Mouse (Mus musculus) v-Abl transformed pro-B cells (cell line): ENCODE data around the gene Zfp148.
"Not testable (repeated sequence)": the region's sequence is repeated elsewhere in the genome, so short reads cannot be mapped to it uniquely, and the experiment has no call there.

Source experiments
- in situ Hi-C, 2 experiments: fragments of 400-800 bp; cut with MboI; formaldehyde crosslinking; loops; one replicate each; pipeline ENCODE4 v1.15.1; 2025; ENCODE audit not compliant: unreplicated experiment in 2 of 2

Gene Zfp148

DNA sequence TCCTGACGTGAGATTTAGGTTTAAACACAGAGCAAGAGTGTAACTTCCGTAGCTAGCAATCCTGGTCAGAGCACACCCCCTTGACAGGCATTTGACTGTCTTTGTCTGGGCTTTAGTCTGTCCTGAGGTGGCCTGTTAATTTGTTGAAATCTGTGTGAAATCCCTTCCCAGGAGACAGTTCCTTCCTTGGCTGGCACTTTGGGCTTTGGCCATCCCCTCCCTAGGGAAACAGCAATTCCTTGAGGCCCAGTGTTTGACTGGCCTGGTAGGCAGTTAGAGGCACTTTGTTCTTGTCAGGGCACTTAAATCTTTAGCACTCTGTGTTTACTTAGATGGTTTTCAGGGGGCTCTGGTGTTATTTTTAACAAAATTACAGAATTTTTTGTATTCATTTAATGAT, 73.7 kb downstream of the Zfp148 start:
- in situ Hi-C loops = no loop called here

DNA sequence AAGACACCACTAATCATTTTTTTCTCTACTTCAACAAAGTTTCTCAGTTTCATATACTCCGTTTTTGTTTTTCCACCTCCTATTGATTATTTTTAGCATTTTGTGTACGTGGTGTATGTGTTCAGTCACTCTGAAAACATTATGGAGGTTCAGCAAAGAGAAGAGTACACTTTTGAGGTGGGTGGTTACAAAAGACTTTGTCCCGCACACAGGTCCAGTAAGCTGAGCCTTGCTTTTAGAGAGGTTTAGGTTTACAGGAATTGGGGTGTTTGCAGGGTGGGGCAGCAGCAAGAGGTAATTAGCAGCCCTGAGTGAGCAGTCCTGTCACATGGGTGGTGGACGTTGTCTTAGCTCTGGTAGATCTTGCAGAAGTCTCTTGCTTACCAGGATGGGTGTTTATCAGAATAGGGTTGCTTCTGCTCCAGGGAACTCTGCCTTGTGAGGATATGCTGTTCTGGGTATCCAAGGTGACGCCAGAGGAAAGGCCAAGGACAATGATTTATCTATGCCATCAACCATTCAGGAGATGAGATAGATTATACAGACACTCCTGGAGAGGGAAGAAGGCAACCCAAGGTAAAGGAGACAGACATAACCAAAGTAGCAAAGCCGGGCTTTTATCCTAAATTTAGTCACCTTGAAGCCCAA, 74.8 kb downstream of the Zfp148 start:
- in situ Hi-C loops = no loop called here

DNA sequence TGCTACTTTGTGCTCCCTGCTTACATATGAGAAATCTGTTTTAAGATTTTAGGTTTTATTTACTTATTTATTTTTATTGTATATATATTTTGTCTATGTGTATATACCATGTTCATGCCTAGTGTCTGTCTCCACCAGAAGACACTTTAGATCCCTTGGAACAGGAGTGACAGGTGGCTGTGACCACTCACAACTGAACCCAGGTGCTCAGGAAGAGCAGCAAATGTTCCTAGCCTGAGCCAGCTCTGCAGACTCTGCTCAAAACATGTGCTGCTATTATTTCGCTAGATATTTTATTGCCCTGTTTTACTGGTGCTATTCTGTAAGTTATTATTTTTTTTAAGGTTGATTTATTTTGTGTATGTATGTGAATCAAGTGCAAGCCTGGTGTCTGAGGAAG, 78.5 kb downstream of the Zfp148 start:
- in situ Hi-C loops = no loop called here

DNA sequence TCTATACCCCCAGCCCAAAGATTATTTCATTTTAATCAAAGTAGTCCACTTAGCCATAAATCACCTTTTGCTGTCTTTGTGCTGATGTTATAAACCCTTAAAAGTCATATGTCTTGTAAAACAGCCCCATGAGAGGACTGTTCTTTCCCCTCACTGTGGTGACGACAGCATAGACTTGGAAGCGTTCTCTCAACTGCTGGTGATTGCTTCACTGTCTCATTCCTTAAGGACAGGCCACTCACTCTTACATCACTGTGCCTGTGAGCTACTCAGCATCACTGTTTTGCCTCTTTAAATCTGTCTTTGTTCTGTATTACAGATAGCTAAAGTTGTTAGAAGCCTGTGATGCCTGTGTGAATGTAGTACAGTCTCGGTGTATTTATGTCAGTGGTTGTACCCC, 80.8 kb downstream of the Zfp148 start:
- in situ Hi-C loops = no loop called here

DNA sequence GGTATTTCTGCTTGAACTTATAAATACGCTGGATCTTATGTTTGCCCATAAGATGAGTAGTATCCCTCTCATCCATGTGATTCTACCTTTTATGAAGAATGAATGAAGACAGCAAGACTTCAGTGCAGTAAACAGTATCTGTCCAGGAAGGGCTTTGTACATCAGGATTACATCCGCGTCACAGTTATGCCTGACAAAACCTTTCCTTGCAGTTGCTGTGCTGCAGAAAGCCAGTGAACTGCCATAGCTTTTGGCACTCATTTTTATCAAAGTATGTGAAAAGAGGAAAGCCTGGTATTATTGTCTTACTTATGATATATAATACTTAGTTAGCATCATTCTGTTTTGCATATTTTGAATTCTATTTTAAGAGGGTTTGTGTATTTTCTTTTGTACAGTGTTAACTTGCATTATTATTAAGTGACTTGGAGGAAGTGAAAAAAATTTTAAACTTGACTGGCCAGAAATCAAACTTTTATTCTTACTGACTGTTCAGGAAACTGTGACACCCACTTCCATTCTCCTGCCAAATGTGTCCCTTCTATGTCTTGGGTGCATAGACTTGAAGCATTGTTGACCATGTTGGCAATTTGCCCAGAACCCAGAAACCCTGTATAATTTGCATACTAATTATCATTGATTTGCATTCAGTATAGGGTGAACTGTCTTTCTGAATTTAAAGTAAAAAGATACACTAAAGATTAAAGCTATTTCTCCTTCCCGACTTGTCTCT, 84.0 kb downstream of the Zfp148 start:
- in situ Hi-C loops = no loop called here

DNA sequence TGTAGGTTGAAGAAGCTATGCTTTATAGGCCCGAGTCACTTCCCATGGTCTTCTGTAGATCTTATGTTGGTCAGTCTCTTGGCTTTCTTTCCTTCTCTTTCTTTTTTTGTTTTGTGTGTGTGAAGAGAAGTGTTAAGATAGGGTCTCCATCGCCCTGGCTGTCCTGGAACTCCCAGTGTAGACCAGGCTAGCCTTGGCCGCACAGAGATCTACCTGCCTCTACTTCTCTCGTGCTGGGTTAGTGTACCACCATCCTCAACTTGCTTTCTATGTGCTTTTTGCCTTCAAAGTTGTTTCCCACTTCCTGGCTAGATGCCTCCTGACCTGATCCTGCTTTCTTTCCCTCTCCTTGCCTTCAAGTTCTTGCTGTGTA, 84.6 kb downstream of the Zfp148 start:
- in situ Hi-C loops = no loop called here

DNA sequence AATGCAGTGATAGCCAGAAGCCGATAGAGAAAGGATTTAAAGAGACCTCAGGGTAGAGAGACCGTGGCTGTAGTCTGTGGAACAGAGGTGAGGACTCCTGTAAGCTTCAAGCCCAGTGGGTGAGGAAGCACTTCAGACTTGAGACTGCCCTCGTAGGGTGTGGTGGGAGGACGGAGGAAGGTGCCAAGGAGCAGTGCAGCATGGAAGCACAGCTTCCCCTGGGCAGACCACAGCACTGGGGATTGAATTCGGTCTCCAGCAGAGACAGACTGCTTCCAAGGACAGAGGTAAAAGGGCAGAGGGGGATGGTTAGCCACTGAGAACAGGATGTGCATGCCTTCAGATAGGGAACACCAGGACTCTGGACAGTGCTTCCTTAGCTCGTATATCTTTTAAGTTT, 86.8 kb downstream of the Zfp148 start:
- in situ Hi-C loops = no loop called here

DNA sequence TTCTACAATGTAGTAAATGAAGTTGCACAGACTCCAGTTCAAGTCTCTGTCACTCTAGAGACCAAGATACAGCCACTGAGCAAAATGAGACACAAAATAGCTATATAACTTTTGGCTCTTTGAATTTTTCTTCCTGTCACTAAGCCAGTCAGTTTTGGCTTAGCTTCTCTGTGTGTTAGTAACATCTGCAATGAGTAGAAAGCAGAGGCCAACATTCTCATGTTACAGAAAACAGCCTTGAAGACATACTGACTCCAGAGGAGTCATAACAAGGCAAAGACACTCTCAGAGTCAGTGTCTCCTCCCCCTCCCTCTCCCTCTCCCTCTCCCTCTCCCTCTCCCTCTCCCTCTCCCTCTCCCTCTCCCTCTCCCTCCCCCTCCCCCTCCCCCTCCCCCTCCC, 89.3 kb downstream of the Zfp148 start:
- in situ Hi-C loops = no loop called here

DNA sequence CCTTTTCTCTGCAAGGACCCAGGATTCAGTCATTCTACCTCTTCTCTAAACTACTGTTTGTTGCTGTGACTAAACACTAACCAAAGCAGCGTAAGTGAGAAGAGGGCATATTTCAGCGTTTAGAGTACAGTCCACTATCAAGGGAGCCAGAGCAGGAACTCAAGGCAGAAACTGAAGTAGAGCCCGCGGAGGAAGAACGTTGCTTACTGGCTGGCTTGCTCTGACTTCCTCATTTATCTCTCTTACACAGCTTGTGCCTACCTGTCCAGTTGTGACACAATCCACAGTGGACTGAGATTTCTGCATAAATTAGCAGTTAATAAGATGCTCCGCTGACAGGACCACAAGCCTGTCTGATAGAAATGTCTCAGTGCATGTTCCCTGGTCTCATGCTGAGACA, 93.7 kb downstream of the Zfp148 start:
- in situ Hi-C loops = no loop called here

DNA sequence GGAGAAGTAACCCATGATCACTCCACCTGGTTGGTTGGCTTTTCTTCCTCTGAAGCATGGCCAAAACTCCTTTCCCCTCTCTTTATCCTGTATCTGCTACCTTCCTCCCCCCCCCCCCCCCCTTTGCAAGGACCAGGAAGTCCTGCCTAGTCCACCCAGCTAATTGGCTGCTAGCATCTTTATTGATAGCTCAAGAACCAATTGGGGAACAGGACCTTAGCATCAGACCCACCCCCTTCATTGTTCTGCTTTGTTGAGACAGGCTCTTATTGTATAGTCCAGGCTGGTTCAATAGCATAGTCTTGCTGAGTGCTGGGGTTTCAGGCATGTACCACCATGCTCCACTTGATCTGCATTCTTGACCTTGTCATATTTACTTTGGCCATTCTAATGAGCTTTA, 99.3 kb downstream of the Zfp148 start:
- in situ Hi-C loops = no loop called here

DNA sequence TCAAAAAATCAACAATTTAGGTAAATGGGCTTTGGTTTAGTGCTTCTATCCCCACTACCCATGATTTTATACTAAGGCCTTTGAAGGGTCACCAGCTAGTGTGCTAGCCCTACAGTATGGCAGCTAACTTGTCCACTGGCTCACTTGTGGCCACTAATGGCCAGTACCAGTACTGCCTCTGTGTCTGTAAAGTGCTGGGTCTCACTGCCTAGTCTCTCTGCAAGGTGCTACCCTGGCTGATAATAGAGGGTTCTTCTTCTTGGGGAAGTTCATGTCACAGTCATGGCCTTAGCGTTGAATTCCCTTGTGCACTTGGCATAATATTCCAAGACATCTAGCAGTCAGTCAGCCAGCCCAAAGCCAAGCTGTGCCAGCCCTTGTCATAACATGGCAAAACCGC, 100.5 kb downstream of the Zfp148 start:
- in situ Hi-C loops = no loop called here

DNA sequence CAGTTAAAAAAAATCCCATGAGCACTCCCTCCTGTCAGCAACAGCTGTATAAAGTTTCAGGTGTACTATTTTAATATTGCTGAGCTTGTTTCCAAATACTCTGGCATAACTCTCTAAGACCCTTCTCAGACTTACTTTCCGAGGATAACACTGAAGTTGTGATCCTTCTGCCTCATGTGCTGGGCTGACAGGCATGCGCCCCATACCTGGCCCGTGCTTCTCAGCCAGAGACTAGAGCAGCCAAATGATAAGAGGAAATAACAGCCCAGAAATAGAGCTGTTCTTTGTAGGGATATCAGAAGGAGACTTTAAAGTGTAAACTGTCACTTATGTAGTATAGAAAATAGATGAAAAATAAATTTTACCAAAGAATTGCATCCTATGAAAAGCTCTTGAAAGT, 101.7 kb downstream of the Zfp148 start:
- in situ Hi-C loops = no loop called here

DNA sequence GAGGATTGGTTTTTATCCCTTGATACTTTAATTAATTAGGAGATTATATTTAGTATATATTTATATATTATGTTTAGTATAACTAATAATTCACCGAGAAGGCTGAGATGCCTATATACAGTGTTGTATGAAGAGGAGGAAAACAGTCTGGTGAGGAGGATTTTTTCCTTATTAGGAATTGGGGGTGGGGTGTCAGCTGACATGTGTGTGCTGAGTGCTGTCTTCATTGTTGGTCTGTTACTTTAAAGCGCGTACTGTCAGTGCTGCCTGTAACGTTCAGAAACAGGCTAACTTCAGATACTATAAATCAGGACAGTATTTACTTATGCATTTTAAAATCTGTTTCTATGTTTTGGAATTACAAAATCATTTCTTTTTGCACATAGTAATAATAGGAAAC, 107.1 kb downstream of the Zfp148 start:
- in situ Hi-C loops = no loop called here

DNA sequence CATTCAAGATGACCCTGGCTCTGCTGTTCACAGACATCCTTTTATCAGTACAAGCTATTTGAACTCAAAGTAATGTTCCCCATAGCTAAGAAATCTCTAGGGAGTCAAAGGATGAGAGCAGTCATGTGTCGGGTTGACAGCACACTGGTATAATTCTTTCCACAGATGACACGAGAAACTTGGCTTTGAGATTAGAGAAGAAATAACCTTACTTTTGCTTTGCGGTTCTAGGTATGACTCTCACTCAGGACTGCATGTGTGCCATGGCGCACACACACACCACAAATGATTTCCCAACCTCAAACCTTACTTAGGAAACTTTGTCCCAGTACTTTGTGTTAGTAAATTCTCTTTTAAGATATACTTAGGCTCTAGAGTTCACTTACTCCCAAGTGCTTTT, 113.7 kb downstream of the Zfp148 start:
- in situ Hi-C loops = no loop called here

DNA sequence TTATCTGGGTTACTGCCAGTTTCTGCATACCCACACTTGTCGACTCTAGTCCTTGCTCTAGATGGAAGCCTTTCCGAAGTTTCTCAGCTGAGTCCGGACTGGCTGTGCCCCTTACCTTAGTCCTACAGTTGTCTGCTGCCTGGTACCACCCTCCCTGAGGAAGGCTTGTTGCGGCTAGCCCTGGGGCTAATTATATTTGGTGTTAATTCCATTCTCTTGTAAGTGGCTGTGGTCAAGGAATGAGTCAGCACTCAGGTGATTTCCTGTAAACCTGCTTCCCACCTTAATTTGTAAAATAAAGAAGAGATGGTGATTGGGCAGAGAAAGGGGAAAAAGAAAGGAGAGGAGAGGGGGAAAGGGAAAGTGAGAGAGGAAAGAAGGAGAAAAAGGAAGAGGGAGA, 127.4 kb downstream of the Zfp148 start:
- in situ Hi-C loops = no loop called here

DNA sequence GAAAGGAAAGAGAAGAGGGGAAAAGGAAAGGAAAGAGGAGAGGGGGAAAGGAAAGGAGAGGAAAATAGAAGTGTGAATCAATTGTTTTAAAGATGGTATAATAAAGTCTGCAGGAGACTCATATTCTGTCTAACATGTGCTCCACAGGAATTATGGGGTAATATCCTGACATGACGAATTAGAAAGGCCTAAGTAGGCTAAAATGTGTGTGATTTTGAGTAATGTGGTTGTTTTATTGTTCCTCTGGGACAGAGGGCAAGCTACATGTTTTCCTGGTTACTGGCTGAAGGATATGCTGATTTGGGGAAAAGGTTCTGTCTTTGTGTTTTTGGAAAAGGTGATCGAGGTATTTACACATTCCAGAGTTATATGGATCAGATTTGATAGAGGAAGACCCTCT, 128.6 kb downstream of the Zfp148 start:
- in situ Hi-C loops = not testable (repeated sequence)

DNA sequence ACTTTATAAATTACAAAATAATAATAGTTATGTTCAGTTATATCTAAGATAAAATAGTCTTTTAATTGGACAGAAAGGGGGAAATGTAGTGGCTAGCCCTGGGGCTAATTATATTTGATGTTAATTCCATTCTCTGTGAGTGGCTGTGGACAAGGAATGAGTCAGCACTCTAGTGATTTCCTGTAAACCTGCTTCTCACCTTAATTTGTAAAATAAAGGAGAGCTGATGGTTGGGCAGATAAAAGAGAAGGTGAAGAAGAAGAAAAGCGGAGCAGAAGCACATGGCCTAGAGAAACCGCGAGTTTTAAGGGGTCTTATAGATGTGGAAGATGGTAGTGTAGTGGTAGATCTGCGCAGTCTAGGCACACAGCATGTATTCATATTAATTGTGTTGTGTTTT, 130.2 kb downstream of the Zfp148 start:
- in situ Hi-C loops = not testable (repeated sequence)

DNA sequence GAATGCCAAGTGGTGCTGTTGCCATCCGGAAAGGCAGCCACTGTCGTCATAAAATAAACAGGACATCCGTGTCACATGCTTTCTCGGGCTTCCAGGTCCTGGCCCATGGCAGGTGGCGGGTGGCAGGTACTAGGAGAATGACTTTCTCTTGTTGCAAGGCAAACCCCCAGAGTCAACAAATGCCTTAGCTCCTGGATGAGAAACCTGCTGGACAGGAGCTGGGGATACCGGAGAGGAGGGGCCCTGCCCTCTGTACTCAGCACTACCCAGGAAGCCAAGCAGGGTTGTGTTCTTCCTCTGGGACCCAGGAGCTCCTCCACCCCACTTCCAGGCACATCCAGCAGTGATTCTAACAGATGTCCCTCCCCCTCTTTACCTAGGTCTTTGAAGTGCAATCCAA, 131.9 kb downstream of the Zfp148 start:
- in situ Hi-C loops = no loop called here

DNA sequence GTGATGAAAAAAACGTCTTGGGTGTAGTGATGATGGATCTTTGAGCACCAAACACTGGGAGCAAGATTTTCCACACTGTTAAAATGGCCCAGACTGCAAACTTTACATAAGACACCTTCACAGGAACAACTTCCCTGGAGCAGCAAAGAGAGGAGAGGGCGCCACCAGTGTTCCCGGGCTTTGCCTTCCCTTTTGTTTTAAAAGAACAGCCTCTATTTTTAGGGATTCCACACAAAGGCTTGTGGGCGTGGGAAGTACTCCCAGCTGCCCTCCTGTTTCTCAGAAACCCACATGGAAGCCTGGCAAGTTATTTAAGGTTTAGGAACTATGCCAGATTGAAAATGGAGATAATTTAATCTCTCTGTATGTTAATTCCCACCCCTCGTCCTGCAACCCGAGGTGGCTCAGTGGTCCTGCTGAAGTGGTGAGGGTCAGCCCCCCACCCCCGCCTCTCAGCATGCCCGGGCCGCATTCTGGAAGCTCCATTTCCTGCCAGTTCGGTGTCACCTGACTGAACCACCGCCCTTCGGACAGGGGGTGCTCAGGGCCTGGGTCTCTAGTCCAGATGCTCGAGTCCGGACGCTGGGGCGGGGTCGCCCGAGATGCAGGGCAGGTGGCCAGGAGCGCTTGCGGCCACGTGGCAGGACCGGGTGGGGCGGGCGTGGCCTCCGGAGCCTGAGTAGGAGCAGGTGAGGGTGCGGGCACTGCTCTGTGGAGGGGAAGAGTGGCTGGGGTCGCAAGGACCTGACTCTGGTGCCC, 136.3 kb downstream of the Zfp148 start, which contains the start of gene Slc12a8:
TSS of gene Slc12a8 (plus strand) at position 522 of the 759 bp plus-strand sequence.
- in situ Hi-C loops = no loop called here

DNA sequence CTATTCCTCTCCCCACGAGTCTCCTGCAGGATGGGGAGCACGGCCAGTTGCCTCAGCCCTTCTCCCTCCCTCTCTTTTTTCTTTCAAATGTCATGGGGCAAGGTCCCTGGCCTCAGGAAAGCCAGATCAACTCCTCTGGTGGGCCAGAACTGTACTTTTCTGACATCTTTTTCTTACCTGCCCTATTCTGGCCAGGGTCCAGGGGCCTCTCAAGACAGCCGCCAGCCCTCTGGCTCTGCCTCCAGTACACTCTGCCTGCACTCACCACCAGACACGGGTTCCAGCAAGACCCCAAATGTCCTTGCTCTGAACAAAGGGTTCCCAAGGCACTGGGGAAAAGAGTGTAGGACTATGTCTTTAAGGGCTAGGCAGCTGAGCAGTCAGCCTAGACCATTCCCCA, 137.0 kb downstream of the Zfp148 start:
- in situ Hi-C loops = no loop called here

DNA sequence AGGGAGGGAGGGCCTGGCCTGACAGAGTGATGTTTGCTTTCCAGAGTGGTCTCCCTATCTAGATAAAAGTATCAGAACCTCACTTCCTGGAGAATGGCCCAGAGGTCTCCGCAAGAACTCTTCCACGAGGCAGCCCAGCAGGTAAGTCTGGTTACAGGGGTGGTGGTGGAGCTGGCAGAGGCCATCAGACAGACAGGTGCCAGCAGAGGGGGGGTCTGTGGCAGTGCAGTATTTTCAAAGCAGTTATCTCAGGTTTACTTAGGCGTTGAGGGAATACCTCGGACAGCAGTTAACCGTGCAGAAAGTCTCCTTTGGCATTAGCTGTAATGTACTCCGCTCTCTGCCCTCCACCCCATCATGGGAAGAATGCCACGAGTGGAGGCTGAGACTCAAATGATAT, 137.6 kb downstream of the Zfp148 start:
- in situ Hi-C loops = no loop called here
